Mouse (Mus musculus): ENCODE results near the gene Dvl1. TPM values are rescaled to one million over a fixed set of nuclear protein-coding genes. Genes with fewer than 3 reads are reported as not detected.

Gene Dvl1
- total RNA-seq, 1 experiment from 2014 or later, result 18.8 TPM

GRCm38 (mm10) chr4:155898318-155898717 is 51.1 kb downstream of the Dvl1 start:
- ATAC-seq (replicated peaks; ENCODE audit: insufficient number of reproducible peaks, low FRiP score, low TSS enrichment, poor library complexity, severe bottlenecking), result no peak

GRCm38 (mm10) chr4:155899355-155899754 is 52.2 kb downstream of the Dvl1 start:
- no peak for ATAC-seq (replicated peaks; ENCODE audit: insufficient number of reproducible peaks, low FRiP score, low TSS enrichment, poor library complexity, severe bottlenecking)

GRCm38 (mm10) chr4:155901205-155901604 is 54.0 kb downstream of the Dvl1 start:
- no peak for ATAC-seq (replicated peaks; ENCODE audit: insufficient number of reproducible peaks, low FRiP score, low TSS enrichment, poor library complexity, severe bottlenecking)

GRCm38 (mm10) chr4:155903246-155903645 is 56.0 kb downstream of the Dvl1 start:
- ATAC-seq (replicated peaks; ENCODE audit: insufficient number of reproducible peaks, low FRiP score, low TSS enrichment, poor library complexity, severe bottlenecking), result no peak

- no peak for ATAC-seq (replicated peaks; ENCODE audit: insufficient number of reproducible peaks, low FRiP score, low TSS enrichment, poor library complexity, severe bottlenecking)
Measured at GRCm38 (mm10) chr4:155904318-155905102, 57.3 kb downstream of the Dvl1 start.

- no peak for ATAC-seq (replicated peaks; ENCODE audit: insufficient number of reproducible peaks, low FRiP score, low TSS enrichment, poor library complexity, severe bottlenecking)
Measured at GRCm38 (mm10) chr4:155905634-155906033, 58.4 kb downstream of the Dvl1 start.

- no peak for ATAC-seq (replicated peaks; ENCODE audit: insufficient number of reproducible peaks, low FRiP score, low TSS enrichment, poor library complexity, severe bottlenecking)
Measured at GRCm38 (mm10) chr4:155906125-155906524, 58.9 kb downstream of the Dvl1 start.

GRCm38 (mm10) chr4:155907003-155907402 is 59.8 kb downstream of the Dvl1 start:
- ATAC-seq (replicated peaks; ENCODE audit: insufficient number of reproducible peaks, low FRiP score, low TSS enrichment, poor library complexity, severe bottlenecking), result no peak

- no peak for ATAC-seq (replicated peaks; ENCODE audit: insufficient number of reproducible peaks, low FRiP score, low TSS enrichment, poor library complexity, severe bottlenecking)
Measured at GRCm38 (mm10) chr4:155908281-155908680, 61.1 kb downstream of the Dvl1 start.

- ATAC-seq (replicated peaks; ENCODE audit: insufficient number of reproducible peaks, low FRiP score, low TSS enrichment, poor library complexity, severe bottlenecking), result no peak
Measured at GRCm38 (mm10) chr4:155908751-155909150, 61.5 kb downstream of the Dvl1 start.

Other genes with a start within 250 kb of the Dvl1 start
- gene Slc35e2, start 246.0 kb upstream of the Dvl1 start, total RNA-seq (2017), result 6.5 to 13.6 TPM (median 9.2 TPM) in 3 replicates
- gene Cdk11b, start 222.5 kb upstream of the Dvl1 start, total RNA-seq (2017), result 145 to 205 TPM (median 169 TPM) in 3 replicates
- gene Gm10563, start 202.0 kb upstream of the Dvl1 start, total RNA-seq (2017), result not detected in 3 replicates
- not detected in 3 replicates for gene Mmp23, start 194.0 kb upstream of the Dvl1 start, total RNA-seq (2017)
- 14.3 to 35.4 TPM (median 16.5 TPM) in 3 replicates for gene Mib2, start 178.2 kb upstream of the Dvl1 start, total RNA-seq (2017)
- 0.21 to 0.68 TPM (median 0.48 TPM) in 3 replicates for gene Fndc10, start 153.1 kb upstream of the Dvl1 start, total RNA-seq (2017)
- 131 to 171 TPM (median 143 TPM) in 3 replicates for gene Ssu72, start 142.6 kb upstream of the Dvl1 start, total RNA-seq (2017)
- gene Tmem240, start 112.6 kb upstream of the Dvl1 start, total RNA-seq (2017), result 0.10 to 0.86 TPM in 2 of 3 replicates, not detected in the other
- gene Atad3a, start 86.3 kb upstream of the Dvl1 start, total RNA-seq (2017), result 24.8 to 30.3 TPM (median 26.4 TPM) in 3 replicates
- 0.49 to 1.3 TPM in 2 of 3 replicates, not detected in the other for gene Vwa1, start 72.7 kb upstream of the Dvl1 start, total RNA-seq (2017)
- gene Tmem88b, start 61.5 kb upstream of the Dvl1 start, total RNA-seq (2017), result not detected in 3 replicates
- not detected in 3 replicates for gene Ankrd65, start 57.0 kb upstream of the Dvl1 start, total RNA-seq (2017)
- gene Mrpl20, start 44.5 kb upstream of the Dvl1 start, total RNA-seq (2017), result 39.1 to 56.7 TPM (median 44.1 TPM) in 3 replicates
- gene Ccnl2, start 34.9 kb upstream of the Dvl1 start, total RNA-seq (2017), result 228 to 239 TPM (median 228 TPM) in 3 replicates
- gene Aurkaip1, start 16.1 kb upstream of the Dvl1 start, total RNA-seq (2017), result 102 to 125 TPM (median 108 TPM) in 3 replicates
- gene Mxra8, start 7.7 kb upstream of the Dvl1 start, total RNA-seq (2017), result 0.29 to 15.8 TPM (median 2.0 TPM) in 3 replicates
- gene Tas1r3, start 16.0 kb downstream of the Dvl1 start, total RNA-seq (2017), result 0.29 to 1.6 TPM (median 0.64 TPM) in 3 replicates
- gene Cptp, start 22.0 kb downstream of the Dvl1 start, total RNA-seq (2017), result 5.7 to 8.4 TPM (median 6.6 TPM) in 3 replicates
- gene Ints11, start 22.1 kb downstream of the Dvl1 start, total RNA-seq (2017), result 21.5 to 28.1 TPM (median 24.5 TPM) in 3 replicates
- 3.8 to 12.8 TPM (median 10.3 TPM) in 3 replicates for gene Pusl1, start 44.4 kb downstream of the Dvl1 start, total RNA-seq (2017)
- 17.2 to 19.3 TPM (median 17.3 TPM) in 3 replicates for gene Acap3, start 44.4 kb downstream of the Dvl1 start, total RNA-seq (2017)
- gene Ube2j2, start 96.4 kb downstream of the Dvl1 start, total RNA-seq (2017), result 79.0 to 128 TPM (median 101 TPM) in 3 replicates
- 0.85 to 1.4 TPM in 2 of 3 replicates, not detected in the other for gene C1qtnf12, start 114.9 kb downstream of the Dvl1 start, total RNA-seq (2017)
- 2.8 to 3.5 TPM (median 3.1 TPM) in 3 replicates for gene B3galt6, start 145.2 kb downstream of the Dvl1 start, total RNA-seq (2017)
- 300 to 351 TPM (median 344 TPM) in 3 replicates for gene Sdf4, start 145.5 kb downstream of the Dvl1 start, total RNA-seq (2017)
- 1.8 to 6.6 TPM (median 5.3 TPM) in 3 replicates for gene Tnfrsf4, start 166.4 kb downstream of the Dvl1 start, total RNA-seq (2017)
- 29.2 to 74.7 TPM (median 38.4 TPM) in 3 replicates for gene Tnfrsf18, start 178.8 kb downstream of the Dvl1 start, total RNA-seq (2017)
- gene Ttll10, start 212.0 kb downstream of the Dvl1 start, total RNA-seq (2017), result not detected in 3 replicates